Mouse (Mus musculus) ES-E14 (cell line): ENCODE measurements at regions not wholly inside any gene's neighbourhood (a gene's known extent, or its start where the extent isn't known, plus 50 kb on each side); places are given as distances from the start of the nearest gene placed in this dataset.

Experiments used
- CHD2 ChIP-seq: IDR thresholded peaks from 2 replicates; pipeline ENCODE4 v1.6.1; 2014; ENCODE audit warnings: mild to moderate bottlenecking, low read depth, low read length, inconsistent platforms
- HCFC1 ChIP-seq: IDR thresholded peaks from 2 replicates; pipeline ENCODE4 v1.6.1; 2012; ENCODE audit warnings: low read length, inconsistent platforms, borderline replicate concordance; ENCODE audit not compliant: insufficient read depth
- MAFK ChIP-seq: IDR thresholded peaks from 2 replicates; pipeline ENCODE4 v1.6.1; 2014; ENCODE audit warnings: mild to moderate bottlenecking, low read depth, low read length, inconsistent platforms; ENCODE audit not compliant: insufficient read depth
- ZC3H11A ChIP-seq: IDR thresholded peaks from 2 replicates; pipeline ENCODE4 v1.6.1; 2012; ENCODE audit warnings: low read depth, mild to moderate bottlenecking, inconsistent platforms, low read length, borderline replicate concordance
- ZNF384 ChIP-seq: IDR thresholded peaks from 2 replicates; pipeline ENCODE4 v1.6.1; 2012; ENCODE audit warnings: low read depth, low read length, inconsistent platforms

DNA sequence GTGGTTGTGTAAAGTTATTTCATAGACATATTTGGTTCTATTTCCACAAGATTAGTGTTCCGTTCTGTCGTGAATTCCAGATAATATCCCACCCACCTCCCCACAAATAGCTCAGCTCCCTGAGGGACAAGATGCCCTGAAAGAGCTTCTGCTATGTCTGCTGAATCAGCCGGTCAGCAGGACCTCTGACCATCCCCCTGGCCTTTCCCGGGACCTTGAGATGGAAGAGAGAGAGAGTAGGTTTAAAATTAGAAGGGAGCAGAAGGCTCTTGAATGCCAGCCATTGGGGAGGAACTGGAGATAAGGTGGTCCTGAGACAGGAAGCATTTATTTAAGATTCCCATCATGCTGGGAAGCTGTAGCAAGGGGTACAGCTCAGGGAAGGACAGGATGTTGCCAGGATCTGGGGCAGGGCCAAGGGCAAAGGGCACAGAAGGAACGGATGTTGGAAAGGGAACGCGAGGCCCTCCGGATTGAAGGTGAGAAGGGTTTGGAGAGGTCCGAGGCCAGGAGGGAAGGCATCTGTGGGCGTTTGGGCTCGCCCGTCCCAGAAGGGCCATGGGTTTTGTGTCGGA, 344.7 kb upstream of the Tbx3 start:
- no peak for TF ChIP-seq ZNF384
- no peak for TF ChIP-seq HCFC1
- TF ChIP-seq MAFK = no peak
- no peak for TF ChIP-seq ZC3H11A
- TF ChIP-seq CHD2 = no peak
